Mouse (Mus musculus) granulocyte monocyte progenitor cell, adult 5-6 weeks (primary cell): ENCODE results near the gene Snx29. TPM values are rescaled to one million over a fixed set of nuclear protein-coding genes. Genes with fewer than 3 reads are reported as not detected.

ENCODE experiments used
- ATAC-seq: replicated peaks from 2 replicates; pipeline ENCODE4 v1.8.0; 2016; ENCODE audit warnings: mild to moderate bottlenecking, moderate TSS enrichment, inconsistent platforms; ENCODE audit not compliant: poor library complexity, severe bottlenecking
- total RNA-seq, 2 experiments: library from RNA; stranded (forward) in 1 of 2; stranded (reverse) in 1 of 2; fragments of 200-712, 200-1000 nt in 1 of 2; fragments of >200 nt in 1 of 2; fragmentation: Nextera tagmentation in 1 of 2; gene quantifications; 2 replicates each; pipeline ENCODE4 v1.2.3; 2014 to 2017

The Snx29 gene
- total RNA-seq, 2 experiments from 2014 or later, result 7.8 to 21.2 TPM

GRCm38 (mm10) chr16:11517385-11517784 lies 194.7 kb downstream of the Snx29 start:
- ATAC-seq, result no peak

- ATAC-seq, result no peak
Observed at GRCm38 (mm10) chr16:11518803-11519498, 196.2 kb downstream of the Snx29 start.

DNA sequence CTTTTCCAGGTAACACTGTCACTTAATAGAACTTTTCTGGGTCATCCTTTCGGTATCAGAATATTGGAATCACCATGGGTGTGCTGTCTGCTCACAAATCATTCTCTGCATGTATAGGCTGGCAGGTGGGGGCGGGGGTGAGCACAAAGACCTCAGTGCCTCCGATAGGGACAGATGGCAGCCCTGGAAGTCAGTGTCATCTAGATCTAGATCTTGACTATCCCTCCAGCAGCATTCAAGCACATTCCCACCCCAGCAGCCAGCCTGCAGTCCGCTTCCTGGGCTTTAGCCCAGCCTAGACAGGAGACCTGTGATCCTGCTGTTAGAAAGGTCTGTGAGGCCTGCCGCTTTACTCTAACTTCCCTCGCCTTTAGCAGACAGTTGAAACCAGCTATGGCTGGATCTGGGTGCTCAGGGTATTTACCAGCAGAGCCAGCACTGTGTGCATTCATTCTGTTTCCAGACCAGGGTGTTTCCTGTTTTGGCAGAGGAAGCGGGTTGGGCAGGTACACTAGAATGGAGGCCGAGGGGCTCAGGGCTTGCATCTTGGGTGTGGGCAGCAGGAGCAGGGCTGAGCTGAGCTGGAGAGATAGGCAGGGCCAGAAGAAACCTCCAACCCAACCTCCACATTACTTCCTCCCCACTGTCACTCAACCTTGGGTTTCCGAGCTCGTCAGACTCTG lies 203.5 kb downstream of the Snx29 start:
- peak; percentile 52 for ATAC-seq

GRCm38 (mm10) chr16:11526996-11527395 lies 204.3 kb downstream of the Snx29 start:
- no peak for ATAC-seq

GRCm38 (mm10) chr16:11530466-11531194 lies 207.9 kb downstream of the Snx29 start:
- no peak for ATAC-seq

- no peak for ATAC-seq
Observed at GRCm38 (mm10) chr16:11531441-11531840, 208.7 kb downstream of the Snx29 start.

GRCm38 (mm10) chr16:11532592-11532991 lies 209.9 kb downstream of the Snx29 start:
- no peak for ATAC-seq

DNA sequence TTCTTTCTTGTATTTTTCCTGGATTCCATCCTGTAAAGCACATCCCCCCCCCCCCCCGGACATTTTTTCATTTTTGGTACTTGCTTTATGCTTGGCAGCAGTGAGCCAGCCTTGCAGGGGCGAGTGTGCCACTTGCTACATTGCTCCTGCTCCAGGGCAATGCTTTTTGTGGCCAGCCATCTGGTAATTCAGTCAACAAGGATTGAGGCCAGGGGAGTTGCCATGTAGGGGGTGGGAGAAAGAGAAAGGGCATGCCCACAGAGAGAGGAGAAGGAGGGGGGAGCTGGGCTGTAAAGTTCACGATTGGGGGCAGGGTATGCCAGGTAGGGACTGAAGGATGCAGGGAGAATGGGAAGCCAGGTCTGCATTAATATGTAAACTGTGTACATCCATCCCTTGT lies 210.7 kb downstream of the Snx29 start:
- ATAC-seq, result no peak

DNA sequence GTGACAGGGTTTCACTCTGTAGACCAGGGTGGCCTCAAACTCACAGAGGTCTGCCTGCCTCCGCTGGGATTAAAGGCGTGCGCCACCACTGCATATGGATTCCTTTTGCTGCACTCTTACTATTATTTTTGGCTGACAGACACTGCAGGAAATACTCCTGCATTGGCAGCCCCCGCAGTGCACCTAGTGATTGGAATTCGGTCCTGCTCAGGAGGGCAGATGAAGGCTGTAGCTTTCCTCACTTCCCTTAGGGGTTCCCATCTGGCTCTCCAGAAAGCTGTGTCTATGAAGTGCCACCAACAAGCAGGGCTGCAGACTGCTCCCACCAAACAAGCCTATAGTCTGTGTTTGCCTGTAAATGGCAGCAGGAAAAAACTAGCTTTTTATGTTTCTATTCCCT lies 215.0 kb downstream of the Snx29 start:
- no peak for ATAC-seq

DNA sequence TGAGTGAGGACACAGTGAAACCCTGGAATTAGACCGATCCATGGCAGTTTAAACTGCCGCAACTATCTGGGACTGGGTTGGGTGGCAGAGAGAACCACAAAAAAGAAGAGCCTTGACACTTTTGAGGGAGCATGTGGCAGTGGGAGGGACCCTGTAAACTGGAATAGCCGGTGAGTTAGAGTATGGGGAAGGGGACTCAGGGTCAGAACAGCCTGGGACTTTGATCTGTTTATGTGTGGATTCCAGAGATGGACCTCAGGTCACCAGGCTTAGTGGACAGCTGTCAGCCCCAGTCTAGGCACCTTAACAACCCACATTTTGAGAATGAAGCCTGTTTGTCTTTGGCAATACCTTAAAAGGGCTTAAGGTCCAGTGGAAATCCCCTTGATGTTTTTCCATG lies 215.5 kb downstream of the Snx29 start:
- no peak for ATAC-seq

DNA sequence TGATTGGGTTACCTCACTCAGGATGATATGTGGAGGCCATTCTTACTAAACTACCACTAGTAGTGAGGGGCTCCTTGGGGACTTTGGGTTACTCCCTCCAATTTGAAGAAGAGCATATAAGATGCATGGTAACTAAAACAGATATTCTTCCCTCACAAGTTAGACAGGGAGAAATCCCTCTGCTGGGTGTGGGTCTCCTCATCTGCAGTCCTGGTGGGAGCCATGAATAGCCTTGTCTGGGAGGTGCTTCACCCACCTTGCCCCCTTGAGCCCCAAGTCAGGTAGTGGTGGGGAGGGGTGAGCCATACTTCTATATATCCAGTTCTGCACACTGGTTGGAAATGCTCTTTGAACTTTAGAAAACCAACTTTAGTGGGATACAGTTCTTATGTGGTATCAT lies 218.3 kb downstream of the Snx29 start:
- no peak for ATAC-seq

DNA sequence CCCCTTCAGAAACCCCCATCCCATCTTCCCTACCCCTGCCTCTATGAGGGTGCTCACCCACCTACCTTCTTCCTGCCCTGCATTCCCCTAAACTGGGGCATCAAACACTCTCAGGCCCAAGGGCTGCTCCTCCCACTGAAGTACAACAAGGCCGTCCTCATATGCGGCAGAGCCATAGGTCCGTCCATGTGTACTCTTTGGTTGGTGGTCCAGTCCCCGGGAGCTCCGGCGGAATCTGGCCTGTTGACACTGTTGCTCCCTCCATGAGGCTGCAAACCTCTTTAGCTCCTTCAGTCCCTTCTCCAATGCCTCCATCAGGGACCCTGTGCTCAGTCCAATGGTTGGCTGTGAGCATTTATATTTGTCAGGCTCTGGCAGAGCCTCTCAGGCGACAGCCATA lies 219.1 kb downstream of the Snx29 start:
- ATAC-seq, result no peak

DNA sequence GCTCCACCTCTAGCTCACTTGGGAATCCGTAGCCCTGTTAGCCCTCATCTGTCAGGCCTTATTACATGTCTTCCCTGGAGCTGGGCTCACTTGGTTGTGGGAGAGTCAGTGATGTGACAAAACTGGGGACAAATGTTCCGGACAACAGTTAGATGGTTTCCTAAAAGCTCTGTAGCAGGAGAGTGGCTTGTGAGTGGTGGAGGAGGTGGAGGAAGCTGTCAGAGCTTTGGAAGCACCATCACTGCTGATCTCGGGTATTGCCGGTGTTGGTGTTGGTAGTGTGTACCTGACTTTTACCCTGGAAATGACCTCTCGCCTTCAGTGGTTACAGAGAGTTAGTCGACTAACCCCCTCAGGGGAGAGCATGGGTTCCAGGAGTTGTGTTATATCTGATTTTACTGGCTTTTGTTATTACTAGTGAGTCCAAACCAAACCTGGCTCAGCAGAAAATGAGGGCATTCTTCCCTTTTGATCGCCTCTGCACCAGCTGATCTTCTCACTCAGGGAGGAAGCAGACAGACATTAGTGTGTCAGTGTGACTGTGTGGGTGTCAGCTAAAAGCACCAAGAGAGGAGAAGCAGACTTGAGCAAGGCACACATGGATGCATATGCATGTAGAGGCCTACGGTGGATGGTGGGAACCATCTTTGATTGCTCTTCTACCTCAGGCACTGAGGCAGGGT lies 227.5 kb downstream of the Snx29 start:
- no peak for ATAC-seq

GRCm38 (mm10) chr16:11561714-11562113 lies 239.0 kb downstream of the Snx29 start:
- no peak for ATAC-seq

GRCm38 (mm10) chr16:11563846-11564245 lies 241.1 kb downstream of the Snx29 start:
- no peak for ATAC-seq

GRCm38 (mm10) chr16:11565126-11565525 lies 242.4 kb downstream of the Snx29 start:
- ATAC-seq, result peak; percentile 59

DNA sequence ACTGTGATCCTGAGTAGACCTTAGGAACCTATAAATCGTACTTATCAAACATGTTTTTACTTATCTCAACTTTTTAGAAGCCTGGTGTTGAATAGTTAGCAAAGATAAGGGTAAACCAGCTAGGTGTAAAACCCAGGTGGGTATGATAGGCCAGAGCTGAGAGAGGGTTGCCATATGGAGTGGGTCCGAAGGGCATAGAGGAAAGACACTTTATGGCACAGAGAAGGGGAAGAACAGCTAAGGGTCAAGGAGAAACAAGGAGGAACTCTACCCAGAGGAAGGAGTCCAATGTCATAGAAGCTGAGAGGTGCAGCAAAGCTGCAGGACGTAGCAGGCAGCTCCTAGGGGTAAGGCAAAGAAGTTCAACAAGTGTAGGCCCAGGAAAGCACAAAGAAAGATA lies 244.9 kb downstream of the Snx29 start:
- ATAC-seq, result no peak

DNA sequence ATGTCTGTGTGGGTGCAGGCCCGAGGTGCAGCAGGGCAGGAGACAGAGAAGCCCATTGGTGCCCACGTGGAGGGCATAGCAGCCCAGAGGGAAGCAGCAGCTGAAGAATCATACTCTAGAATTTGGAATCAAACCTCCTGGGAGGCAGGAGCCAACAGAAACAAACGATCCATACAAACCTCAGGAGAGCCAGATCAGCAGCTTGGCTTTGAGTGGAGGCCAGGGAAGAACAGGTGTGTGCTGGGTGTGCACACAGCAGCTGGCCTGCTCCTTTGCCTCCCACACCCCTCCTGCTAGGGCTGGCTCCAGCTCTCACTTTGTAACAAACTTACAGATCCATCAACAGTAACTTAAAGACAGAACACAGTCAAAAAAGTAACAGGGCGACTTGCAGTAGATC lies 245.4 kb downstream of the Snx29 start:
- no peak for ATAC-seq

- no peak for ATAC-seq
Observed at GRCm38 (mm10) chr16:11568601-11569000, 245.9 kb downstream of the Snx29 start.

DNA sequence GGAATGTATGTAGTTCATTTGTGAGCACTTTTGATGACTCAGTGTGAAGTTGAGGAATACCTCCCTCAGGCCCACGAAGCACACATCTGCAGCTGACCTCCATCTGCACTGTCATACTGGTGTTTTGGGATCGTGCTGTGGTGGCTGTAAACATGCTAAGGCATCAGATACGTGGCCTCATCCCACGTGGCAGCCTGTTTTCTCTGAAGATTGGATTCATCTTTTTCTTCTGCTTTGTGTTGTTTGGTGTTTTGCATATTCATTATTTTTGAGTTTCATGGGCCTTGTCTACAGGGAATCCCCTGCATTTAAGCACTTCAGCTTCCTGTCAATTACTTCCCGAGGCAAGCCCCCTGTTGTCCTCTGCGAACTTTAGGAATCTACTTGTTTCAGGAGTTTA lies 246.4 kb downstream of the Snx29 start:
- no peak for ATAC-seq

- ATAC-seq, result no peak
Observed at GRCm38 (mm10) chr16:11570072-11570471, 247.4 kb downstream of the Snx29 start.
